Comparison of ENCODE assay signal across 24 mouse cellular contexts in the genomic region with DNA sequence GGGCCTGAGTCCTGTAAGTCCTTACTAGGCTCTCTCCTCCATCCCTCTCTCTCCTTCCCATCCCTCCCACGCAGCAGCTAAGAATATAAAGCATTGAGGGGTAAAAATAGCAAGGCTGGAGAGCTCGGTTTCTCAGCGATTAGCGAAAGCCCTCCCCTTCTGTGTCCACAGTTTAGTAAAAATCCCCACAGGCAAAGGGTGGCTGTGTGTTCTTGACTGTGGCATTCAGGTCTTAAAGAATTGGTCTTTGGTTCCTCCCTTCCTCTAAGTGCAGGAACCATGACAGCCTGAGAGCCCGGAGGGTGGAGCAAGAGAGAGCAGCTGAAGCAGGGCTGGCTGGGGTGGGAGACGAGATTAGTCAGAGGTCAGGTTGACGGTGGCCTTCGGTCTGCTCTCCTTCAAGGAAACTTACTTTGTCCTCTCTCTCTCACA. TPM values are rescaled to one million over a fixed set of nuclear protein-coding genes. Genes with fewer than 3 reads are reported as not detected.
A peak's percentile ranks its signal among the peaks of the same experiment; 100 is the strongest.
DNase-seq lines count a peak whose midpoint lies in the region; ATAC-seq and TF ChIP-seq lines count a peak whose summit lies in the region.
"Had no signal": no experiment of that assay in that cellular context is flagged by ENCODE, and none has a peak within 500 bp of the region (broad histone marks: within the 10 kb centered on the region; RNA-seq: fewer than 3 reads in every experiment).

No protein-coding gene starts in this region.

- in situ Hi-C loops in Patski (cut with MboI; ENCODE audit: low pct_unique_long_range_greater_than_20kb) = no loop called here

- WGBS in kidney, postnatal 0 days = 50% methylated on average over 8 of the region's 8 CpGs
- WGBS in kidney, embryonic 14.5 days = 74% methylated on average over 8 of the region's 8 CpGs
- WGBS in heart, embryonic 14.5 days = 34% methylated on average over 8 of the region's 8 CpGs

- intact Hi-C loops in gastrocnemius, adult 2 months (cut with DNase I) = no loop called here
- intact Hi-C loops in gastrocnemius, postnatal 14 days (cut with DNase I; ENCODE audit: low total_unique reads) = no loop called here

- CTCF ChIA-PET in Patski (lab: Charles Lee) = interaction anchor here (0.9 to 3.9 kb wide), 8 partner anchors 10 to 41 kb away, joined by 3 to 48 read pairs (median 6); partner anchors contain the start of gene Arhgef2

- no peak overlapping the region for H3K4me3 ChIP-seq in gastrocnemius, adult 2 months
- H3K4me3 ChIP-seq in kidney, postnatal 0 days (replicated peaks; ENCODE audit: low read depth, low read length) = no peak overlapping the region
- H3K4me3 ChIP-seq in kidney, embryonic 14.5 days (ENCODE audit: low read length) = no peak overlapping the region
- no peak overlapping the region for H3K4me3 ChIP-seq in heart, embryonic 14.5 days (ENCODE audit: control insufficient read depth in 1 of 2, insufficient read depth in 1 of 2, low read depth in 1 of 2, low read length in 2 of 2)
- H3K4me3 ChIP-seq: erythroblast, embryonic 14.5 days; limb, embryonic 10.5 days; midbrain, embryonic 12.5 days had no signal

- no peaks in the 10 kb centered on the region for H3K27me3 ChIP-seq in kidney, postnatal 0 days (ENCODE audit: insufficient read depth, low read length)
- no peaks in the 10 kb centered on the region for H3K27me3 ChIP-seq in kidney, embryonic 14.5 days (ENCODE audit: control insufficient read depth, insufficient read depth, low read length)
- H3K27me3 ChIP-seq in Patski = no peaks in the 10 kb centered on the region
- H3K27me3 ChIP-seq in heart, embryonic 14.5 days (ENCODE audit: control insufficient read depth, insufficient read depth, low read length) = no peaks in the 10 kb centered on the region
- H3K27me3 ChIP-seq: midbrain, embryonic 12.5 days had no signal

- peaks cover 72% of the 10 kb centered on the region for H3K36me3 ChIP-seq in kidney, postnatal 0 days (ENCODE audit: insufficient read depth, low read length)
- H3K36me3 ChIP-seq in kidney, embryonic 14.5 days (ENCODE audit: control insufficient read depth, insufficient read depth, low read length) = peaks cover 95% of the 10 kb centered on the region
- H3K36me3 ChIP-seq in heart, embryonic 14.5 days (ENCODE audit: control insufficient read depth, insufficient read depth, low read length) = peaks cover 99% of the 10 kb centered on the region

- H3K4me1 ChIP-seq in kidney, postnatal 0 days (replicated peaks; ENCODE audit: insufficient read depth, low read length) = no peaks in the 10 kb centered on the region
- H3K4me1 ChIP-seq in kidney, embryonic 14.5 days (ENCODE audit: control insufficient read depth, insufficient read depth, low read length) = no peaks in the 10 kb centered on the region
- peaks cover 20 to 33% of the 10 kb centered on the region in 2 experiments for H3K4me1 ChIP-seq in heart, embryonic 14.5 days (ENCODE audit: control insufficient read depth in 2 of 2, insufficient read depth in 2 of 2, low read length in 2 of 2)
- H3K4me1 ChIP-seq: limb, embryonic 10.5 days; midbrain, embryonic 12.5 days had no signal

- POLR2A ChIA-PET in Patski (lab: Charles Lee) = interaction anchor here (0.9 to 5.1 kb wide), 4 partner anchors 14 to 46 kb away, joined by 3 to 64 read pairs (median 6); no protein-coding TSS in a partner anchor

- no peak overlapping the region for H3K9ac ChIP-seq in kidney, postnatal 0 days (ENCODE audit: low read depth, low read length)
- H3K9ac ChIP-seq in kidney, embryonic 14.5 days (ENCODE audit: low read depth, low read length) = no peak overlapping the region
- H3K9ac ChIP-seq in heart, embryonic 14.5 days (ENCODE audit: low read length) = peak overlapping the region; percentile 26; the same call in 1 of the 2 replicates
- H3K9ac ChIP-seq: lung, embryonic 14.5 days; midbrain, embryonic 12.5 days had no signal

- ATAC-seq in kidney, postnatal 0 days (replicated peaks; ENCODE audit: low FRiP score, low read depth) = no peak
- ATAC-seq in kidney, embryonic 14.5 days (ENCODE audit: low FRiP score, low TSS enrichment) = no peak
- peak; percentile 54 for ATAC-seq in Patski
- 0 out of 2 replicates have a peak, but pooled peaks have one; percentile 19 for ATAC-seq in heart, embryonic 14.5 days (ENCODE audit: insufficient number of reproducible peaks, insufficient read depth, low FRiP score, low read depth)
- no peak for ATAC-seq in megakaryocyte progenitor cell, adult 5-6 weeks (replicated peaks; ENCODE audit: poor library complexity)
- ATAC-seq: activated CD4-positive, CD25-positive, alpha-beta regulatory T cell, adult 4 months had no signal

- no peak for DNase-seq in gastrocnemius, adult 2 months
- DNase-seq in gastrocnemius, postnatal 14 days = no peak
- DNase-seq in kidney, postnatal 0 days (ENCODE audit: low spot score) = peak; percentile 46
- peak; percentile 99 for DNase-seq in Patski (ENCODE audit: low read depth, low spot score)
- DNase-seq in urinary bladder, postnatal 4 days (ENCODE audit: low spot score in 2 of 2) = no peak
- DNase-seq: adrenal gland, postnatal 14 days; cerebellum, adult 18-20 months; cerebellum, postnatal 36 days; gastrocnemius, postnatal 36 days; lung, embryonic 14.5 days; thymus, adult 2 months had no signal

- peak overlapping the region; percentile 53; the same call in 1 of the 2 replicates for H3K27ac ChIP-seq in gastrocnemius, adult 2 months
- H3K27ac ChIP-seq in kidney, postnatal 0 days = peak overlapping the region; percentile 31; the same call in 1 of the 2 replicates
- no peak overlapping the region for H3K27ac ChIP-seq in kidney, embryonic 14.5 days (ENCODE audit: low read depth, low read length)
- H3K27ac ChIP-seq in heart, embryonic 14.5 days (replicated peaks in 1 of 2; ENCODE audit: control insufficient read depth in 1 of 2, insufficient read depth in 1 of 2, low read depth in 2 of 2, low read length in 2 of 2) = peak overlapping the region; percentile 82 to 83
- H3K27ac ChIP-seq: limb, embryonic 10.5 days; macrophage; midbrain, embryonic 12.5 days had no signal

- H3K9me3 ChIP-seq in kidney, postnatal 0 days (replicated peaks; ENCODE audit: low read length) = no peaks in the 10 kb centered on the region
- H3K9me3 ChIP-seq in kidney, embryonic 14.5 days (ENCODE audit: control insufficient read depth, low read length) = no peaks in the 10 kb centered on the region
- H3K9me3 ChIP-seq in heart, embryonic 14.5 days (ENCODE audit: control insufficient read depth, low read length) = no peaks in the 10 kb centered on the region
- H3K9me3 ChIP-seq: limb, embryonic 10.5 days had no signal

- TF ChIP-seq CTCF in gastrocnemius, adult 2 months (IDR thresholded peaks at IDR 0.05) = no peak
- TF ChIP-seq CTCF in kidney, postnatal 0 days (IDR thresholded peaks at IDR 0.05; ENCODE audit: low read depth) = peak; percentile 4; the same call in 1 of the 2 replicates
- TF ChIP-seq CTCF in Patski (IDR thresholded peaks at IDR 0.05) = no peak

- H3K4me2 ChIP-seq in kidney, postnatal 0 days (ENCODE audit: low read length) = no peak overlapping the region
- no peak overlapping the region for H3K4me2 ChIP-seq in kidney, embryonic 14.5 days (replicated peaks; ENCODE audit: low read depth, low read length)
- H3K4me2 ChIP-seq in heart, embryonic 14.5 days (ENCODE audit: low read length) = peak overlapping the region; percentile 28; the same call in 1 of the 2 replicates
- H3K4me2 ChIP-seq: liver, embryonic 11.5 days; lung, embryonic 14.5 days; midbrain, embryonic 12.5 days had no signal

RNA-seq across cellular contexts. Expression of gene Rxfp4, which starts 16.4 kb away (rescaled TPM):
- total RNA-seq in gastrocnemius, adult 2 months (2021) = not detected
- total RNA-seq in gastrocnemius, postnatal 14 days (2021) = not detected
- polyA plus RNA-seq in kidney, postnatal 0 days (2015; fragmentation: Nextera tagmentation; extraction: Ambion mirVana) = not detected in 2 replicates
- polyA plus RNA-seq in kidney, embryonic 14.5 days (2014; fragmentation: Nextera tagmentation; extraction: Ambion mirVana) = not detected in 2 replicates
- not detected for polyA plus RNA-seq in Patski (2021)
- not detected in 2 replicates for polyA plus RNA-seq in heart, embryonic 14.5 days (2014; fragmentation: Nextera tagmentation; extraction: Ambion mirVana)
- total RNA-seq in megakaryocyte progenitor cell, adult 5-6 weeks (2015) = not detected in 2 replicates
- total RNA-seq in megakaryocyte progenitor cell, adult 5-6 weeks (2017) = not detected in 2 replicates
- total RNA-seq: adrenal gland, postnatal 14 days; gastrocnemius, postnatal 36 days had no signal
- polyA plus RNA-seq: activated CD4-positive, CD25-positive, alpha-beta regulatory T cell, adult 4 months; embryonic facial prominence, embryonic 11.5 days; erythroblast, embryonic 14.5 days; frontal cortex, adult 2 months; hindbrain, embryonic 11.5 days; limb, embryonic 10.5 days; liver, embryonic 11.5 days; lung, embryonic 14.5 days; macrophage; midbrain, embryonic 12.5 days; neural tube, embryonic 14.5 days; thymus, adult 2 months had no signal

RNA-seq across cellular contexts. Expression of gene Arhgef2, which starts 30.8 kb away (rescaled TPM):
- 10 to 100 TPM; 22.4 to 24.7 TPM for total RNA-seq in gastrocnemius, adult 2 months (2021)
- total RNA-seq in gastrocnemius, postnatal 14 days (2021) = 10 to 100 TPM; 42.5 to 48.1 TPM
- polyA plus RNA-seq in kidney, postnatal 0 days (2015; fragmentation: Nextera tagmentation; extraction: Ambion mirVana) = 53.7 and 65.4 TPM in 2 replicates
- polyA plus RNA-seq in kidney, embryonic 14.5 days (2014; fragmentation: Nextera tagmentation; extraction: Ambion mirVana) = 110 and 127 TPM in 2 replicates
- polyA plus RNA-seq in Patski (2021) = 175 TPM
- 92.6 and 94.2 TPM in 2 replicates for polyA plus RNA-seq in heart, embryonic 14.5 days (2014; fragmentation: Nextera tagmentation; extraction: Ambion mirVana)
- 94.1 and 112 TPM in 2 replicates for total RNA-seq in megakaryocyte progenitor cell, adult 5-6 weeks (2015)
- 55.7 and 88.3 TPM in 2 replicates for total RNA-seq in megakaryocyte progenitor cell, adult 5-6 weeks (2017)

RNA-seq across cellular contexts. Expression of gene Khdc4, which starts 49.0 kb away (rescaled TPM):
- total RNA-seq in gastrocnemius, adult 2 months (2021) = 10 to 100 TPM; 24.0 TPM
- total RNA-seq in gastrocnemius, postnatal 14 days (2021) = 10 to 100 TPM; 18.0 to 20.8 TPM
- polyA plus RNA-seq in kidney, postnatal 0 days (2015; fragmentation: Nextera tagmentation; extraction: Ambion mirVana) = 71.4 and 72.1 TPM in 2 replicates
- polyA plus RNA-seq in kidney, embryonic 14.5 days (2014; fragmentation: Nextera tagmentation; extraction: Ambion mirVana) = 58.1 and 103 TPM in 2 replicates
- 112 TPM for polyA plus RNA-seq in Patski (2021)
- polyA plus RNA-seq in heart, embryonic 14.5 days (2014; fragmentation: Nextera tagmentation; extraction: Ambion mirVana) = 60.2 and 62.0 TPM in 2 replicates
- total RNA-seq in megakaryocyte progenitor cell, adult 5-6 weeks (2015) = 47.3 and 47.4 TPM in 2 replicates
- total RNA-seq in megakaryocyte progenitor cell, adult 5-6 weeks (2017) = 38.1 and 48.1 TPM in 2 replicates

Comparison
In these comparisons a context has a peak if more than half of its experiments do, and no peak if none do; other contexts are left out.
1. DNase-seq: peak in kidney, postnatal 0 days (single experiment) and Patski (single experiment); none in gastrocnemius, adult 2 months (single experiment), gastrocnemius, postnatal 14 days (single experiment) and urinary bladder, postnatal 4 days (0 of 2).
2. ATAC-seq: peak in Patski (single experiment) and heart, embryonic 14.5 days (single experiment); none in kidney, postnatal 0 days (single experiment), kidney, embryonic 14.5 days (single experiment) and megakaryocyte progenitor cell, adult 5-6 weeks (single experiment).